Mouse (Mus musculus) heart, postnatal 0 days (tissue): ENCODE results near the gene Mlycd.

Experiments
- CTCF ChIP-seq: IDR thresholded peaks from 2 replicates; pipeline ENCODE4 v1.5.1; 2016; ENCODE audit warnings: antibody characterized with exemption, control low read depth, low read depth
- EP300 ChIP-seq: IDR thresholded peaks from 2 replicates; pipeline ENCODE4 v1.6.1; 2016; ENCODE audit warnings: antibody characterized with exemption, low read depth

GRCm38 (mm10) chr8:119385854-119386253 lies 8.8 kb upstream of the Mlycd start:
- no peak for TF ChIP-seq CTCF
- no peak for TF ChIP-seq EP300
